Mouse (Mus musculus): Measurements from ENCODE around the gene Crebbp.
"Not testable (repeated sequence)": the region's sequence is repeated elsewhere in the genome, so short reads cannot be mapped to it uniquely, and the experiment has no call there.

The Crebbp gene

DNA sequence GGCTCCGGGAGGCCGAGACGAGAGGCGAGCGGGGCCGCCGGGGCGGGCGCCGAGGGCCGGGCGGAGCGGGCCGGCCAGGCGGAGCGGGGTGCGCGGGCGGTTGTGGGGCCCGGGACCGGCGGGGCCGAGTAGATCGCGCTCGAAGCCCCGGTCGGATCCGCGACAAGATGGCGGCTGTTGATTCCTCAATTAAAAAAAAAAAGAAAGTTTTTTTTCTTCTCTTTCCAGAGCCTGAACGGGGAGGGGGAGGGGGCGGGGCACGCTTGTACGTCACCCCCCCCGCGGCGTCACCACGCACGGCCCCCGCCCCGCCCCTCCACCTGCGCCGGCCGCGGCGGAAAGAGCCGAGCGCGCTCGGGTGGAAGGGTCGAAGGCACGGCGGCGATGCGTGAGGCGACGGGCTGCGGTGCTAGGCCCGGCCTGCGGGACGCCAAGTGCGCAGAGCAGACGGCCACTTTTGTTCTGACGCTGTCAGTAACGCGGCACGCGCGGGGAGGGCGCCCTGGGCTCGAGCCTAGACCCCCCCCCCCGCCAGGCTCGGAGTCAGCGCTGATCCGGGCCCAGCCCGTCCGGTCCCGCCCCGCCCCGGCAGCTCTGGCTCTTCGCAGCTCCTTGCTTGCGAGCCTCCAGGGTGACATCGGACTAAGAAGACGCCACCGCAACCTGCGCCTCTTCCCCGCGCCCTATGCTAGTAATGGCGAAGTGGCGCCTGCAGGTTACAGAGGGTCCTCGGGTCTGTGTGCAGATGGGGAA is at the start of gene Crebbp:
Gene Crebbp, minus strand, starts transcription at position 199 of the 753 bp plus-strand sequence.
- in situ Hi-C loops (cut with MboI), result no loop called here

- in situ Hi-C loops (cut with MboI), result no loop called here
Observed at GRCm38 (mm10) chr16:4263486-4263885, 49.7 kb upstream of the Crebbp start.

DNA sequence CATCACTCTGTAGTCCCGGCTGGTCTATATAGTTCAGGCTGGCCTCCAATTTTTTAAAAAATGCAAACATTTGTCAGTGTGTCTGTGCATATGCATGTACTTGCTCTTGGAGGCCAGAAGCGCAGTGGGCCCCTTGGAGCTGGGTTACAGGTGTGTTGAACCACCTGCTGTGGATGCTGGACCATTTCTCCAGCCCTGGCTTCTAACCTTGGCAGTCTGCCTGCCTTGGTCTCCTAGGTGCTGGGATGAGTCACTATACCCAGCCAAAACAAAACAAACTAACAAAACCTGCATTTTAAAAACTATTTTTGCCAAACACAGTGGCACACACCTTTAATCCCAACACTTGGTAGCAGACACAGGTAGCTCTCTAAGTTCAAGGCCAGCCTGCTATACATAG is 43.7 kb upstream of the Crebbp start:
- in situ Hi-C loops (cut with MboI), result no loop called here

DNA sequence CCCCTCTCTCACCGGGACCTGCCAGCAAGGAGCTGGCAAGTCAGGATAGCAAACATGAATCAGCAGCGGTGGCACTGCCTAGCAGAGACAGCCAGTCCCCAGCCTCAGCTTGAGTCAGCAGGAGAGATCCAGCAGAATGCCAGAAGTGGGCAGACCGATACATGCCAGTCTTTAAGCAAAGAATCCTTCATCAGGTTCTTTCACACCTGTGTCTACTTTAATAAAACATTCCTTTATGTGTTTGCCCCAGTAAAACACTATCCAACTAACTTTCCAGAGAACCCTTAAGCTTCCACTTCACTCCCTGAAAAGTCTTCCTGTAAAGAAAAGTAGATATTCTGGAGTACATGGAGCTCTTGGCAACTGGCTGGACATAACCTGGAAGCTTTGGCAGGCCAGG is 35.0 kb upstream of the Crebbp start:
- in situ Hi-C loops (cut with MboI), result no loop called here

- in situ Hi-C loops (cut with MboI), result not testable (repeated sequence)
Observed at GRCm38 (mm10) chr16:4245241-4245640, 31.4 kb upstream of the Crebbp start.

GRCm38 (mm10) chr16:4236131-4236530 is 22.3 kb upstream of the Crebbp start:
- in situ Hi-C loops (cut with MboI), result no loop called here

DNA sequence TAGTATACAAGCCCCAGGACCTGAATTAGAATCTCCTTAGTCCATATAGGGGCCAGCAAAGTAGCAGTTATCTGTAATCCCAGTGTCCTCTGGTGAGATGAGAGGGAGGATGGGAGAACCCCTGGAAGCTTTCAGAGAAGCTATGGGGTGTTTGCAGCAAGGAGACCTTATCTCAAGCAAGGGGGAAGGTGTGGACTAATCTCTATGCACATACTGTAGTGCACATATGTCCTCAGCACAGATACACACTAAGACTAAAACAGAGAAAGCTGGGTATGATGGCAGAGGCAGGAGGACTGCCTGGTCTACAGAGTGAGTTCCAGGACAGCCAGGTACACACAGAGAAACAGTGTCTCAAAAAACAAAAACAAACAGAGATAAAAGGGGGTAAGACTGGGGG is 21.8 kb upstream of the Crebbp start:
- in situ Hi-C loops (cut with MboI), result no loop called here

DNA sequence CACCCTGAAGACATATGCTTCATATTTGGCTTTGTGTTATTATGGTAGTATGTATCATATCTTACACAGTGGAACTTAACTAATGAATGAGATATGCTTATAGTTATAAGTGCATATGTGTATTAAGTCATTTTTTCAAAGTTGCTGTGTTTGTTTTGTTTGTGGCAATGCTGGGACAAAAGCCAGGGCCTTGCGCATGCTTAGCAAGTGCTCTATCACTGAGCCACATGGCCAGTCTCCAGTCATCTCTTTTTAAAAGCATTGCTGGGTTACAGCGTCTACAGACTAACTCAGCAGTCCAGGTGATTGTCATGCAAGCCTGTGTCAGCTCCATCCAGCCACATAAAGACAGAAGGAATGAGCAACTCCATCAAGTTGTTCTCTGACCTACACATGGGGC is 12.0 kb upstream of the Crebbp start:
- in situ Hi-C loops (cut with MboI), result no loop called here

DNA sequence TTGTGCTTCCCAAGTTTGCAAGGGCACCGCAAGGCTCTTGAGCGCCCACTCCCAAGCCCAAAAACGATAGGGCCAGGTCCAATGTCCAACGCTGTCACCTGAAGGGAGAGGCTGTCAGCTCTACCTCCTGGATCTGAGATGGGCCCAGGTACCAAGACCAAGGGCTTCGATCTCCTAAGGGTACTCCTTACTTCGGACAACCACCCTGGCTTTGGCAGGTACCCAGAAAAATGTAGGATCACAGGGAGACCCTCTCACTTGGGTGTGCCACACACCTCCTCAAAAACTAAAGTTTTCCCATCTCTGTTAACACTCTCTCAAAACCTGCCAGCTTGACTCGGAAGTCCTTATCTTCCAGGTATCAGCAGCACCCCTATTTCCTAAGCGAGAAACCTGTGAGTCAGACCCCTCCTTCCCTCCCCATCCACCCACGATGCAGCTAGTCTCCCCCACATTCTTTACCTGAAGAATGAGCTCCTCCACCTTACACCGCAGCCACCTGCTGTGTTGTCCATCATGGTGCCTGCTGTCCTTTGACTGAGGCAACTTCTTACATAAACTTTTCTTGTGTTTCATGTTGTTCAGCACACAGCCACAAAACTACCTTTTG is 939 bp upstream of the Crebbp start:
- in situ Hi-C loops (cut with MboI), result no loop called here

- in situ Hi-C loops (cut with MboI), result no loop called here
Observed at GRCm38 (mm10) chr16:4212963-4213798, 616 bp downstream of the Crebbp start.

- in situ Hi-C loops (cut with MboI), result no loop called here
Observed at GRCm38 (mm10) chr16:4212167-4212962, 1.4 kb downstream of the Crebbp start.

DNA sequence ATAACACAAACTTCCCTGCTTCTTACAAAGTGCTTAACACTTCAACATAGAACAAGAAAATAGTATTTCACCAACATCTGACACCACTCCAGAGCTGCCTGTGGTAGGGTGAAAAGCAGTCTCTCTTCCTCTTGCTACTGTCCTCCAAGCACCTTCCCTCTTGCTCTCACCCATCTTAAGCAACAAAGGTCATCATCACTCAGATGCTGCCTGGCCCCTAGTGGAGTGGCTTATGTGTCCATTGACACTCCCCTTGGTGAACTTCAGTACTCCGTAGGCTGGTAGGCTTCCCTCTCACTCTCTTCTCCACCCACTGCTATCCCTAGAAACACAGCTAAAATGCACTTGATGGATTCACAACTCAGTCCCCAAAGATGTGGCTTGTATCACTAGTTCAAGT is 3.5 kb downstream of the Crebbp start:
- in situ Hi-C loops (cut with MboI), result no loop called here

DNA sequence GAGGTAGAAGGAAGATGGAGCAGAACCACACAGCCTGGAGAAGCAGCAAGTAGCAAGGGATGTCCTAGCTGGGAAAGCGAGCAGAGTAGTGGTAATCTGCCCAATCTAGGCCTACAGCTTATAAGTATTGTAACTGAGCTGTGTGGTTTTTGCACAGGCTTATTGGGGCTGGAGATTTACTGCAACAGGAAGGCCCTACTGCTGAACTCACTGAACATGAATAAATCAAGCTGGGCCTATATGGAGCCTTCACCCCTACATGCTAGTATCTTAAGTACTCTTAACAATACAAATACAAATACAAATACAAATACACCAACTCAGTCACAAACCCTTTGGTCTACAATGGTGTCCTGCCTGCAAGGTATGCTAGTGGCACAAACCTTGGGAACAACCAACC is 10.2 kb downstream of the Crebbp start:
- in situ Hi-C loops (cut with MboI), result no loop called here

DNA sequence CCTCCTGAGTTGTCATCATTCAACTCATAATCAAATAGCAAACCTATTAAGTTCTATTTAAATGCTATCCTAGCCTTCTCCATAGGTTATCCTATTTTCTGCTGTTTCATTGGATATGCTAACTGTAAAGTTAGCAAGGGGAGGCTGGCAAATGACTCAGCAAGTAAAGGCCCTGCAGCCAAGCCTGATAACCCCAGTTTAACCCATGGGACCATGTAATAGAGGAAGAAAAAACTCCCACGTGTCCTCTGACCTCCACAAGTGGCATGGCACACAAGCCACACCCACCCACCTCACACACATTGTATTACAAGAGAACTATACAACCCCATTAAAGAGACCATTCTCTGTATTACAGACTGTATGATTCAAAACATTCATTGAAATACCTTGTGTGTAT is 13.8 kb downstream of the Crebbp start:
- in situ Hi-C loops (cut with MboI), result no loop called here

- in situ Hi-C loops (cut with MboI), result no loop called here
Observed at GRCm38 (mm10) chr16:4199566-4199965, 14.2 kb downstream of the Crebbp start.

DNA sequence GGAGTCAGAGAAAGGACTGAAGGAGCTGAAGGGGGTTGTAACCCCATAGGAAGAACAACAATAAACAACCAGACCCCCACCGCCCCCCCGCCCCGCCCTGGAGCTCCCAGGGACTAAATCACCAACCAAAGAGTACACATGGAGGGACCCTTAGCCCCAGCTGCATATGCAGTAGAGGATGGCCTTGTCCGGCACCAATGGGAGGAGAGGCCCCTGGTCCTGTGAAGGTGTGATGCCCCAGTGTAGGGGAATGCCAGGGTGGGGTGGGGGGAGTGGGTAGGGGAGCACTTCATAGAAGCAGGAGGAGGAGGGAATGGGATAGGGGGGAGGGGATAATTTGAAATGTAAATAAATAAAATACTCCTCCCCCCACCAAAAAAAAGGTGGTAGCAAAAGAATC is 15.8 kb downstream of the Crebbp start:
- in situ Hi-C loops (cut with MboI), result no loop called here

- in situ Hi-C loops (cut with MboI), result no loop called here
Observed at GRCm38 (mm10) chr16:4190166-4190565, 23.6 kb downstream of the Crebbp start.

DNA sequence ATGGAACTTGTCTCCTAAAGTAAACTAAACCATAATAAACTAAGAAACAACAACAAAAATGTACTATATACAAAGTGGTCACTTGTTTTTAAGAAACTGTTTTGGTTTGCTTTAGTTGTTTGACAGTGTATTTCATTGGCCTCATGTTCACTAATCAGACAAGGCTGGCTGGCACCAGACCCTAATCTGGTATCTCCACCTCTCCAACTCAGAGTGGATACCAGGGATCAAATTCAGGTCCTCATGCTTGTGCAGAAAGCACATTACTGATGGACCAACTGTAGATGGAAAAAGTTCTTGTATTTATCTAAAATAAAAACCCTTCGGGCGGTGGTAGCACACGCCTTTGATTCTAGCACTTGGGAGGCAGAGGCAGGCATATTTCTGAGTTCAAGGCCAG is 38.7 kb downstream of the Crebbp start:
- in situ Hi-C loops (cut with MboI), result no loop called here

GRCm38 (mm10) chr16:4169530-4169929 is 44.3 kb downstream of the Crebbp start:
- in situ Hi-C loops (cut with MboI), result no loop called here

- in situ Hi-C loops (cut with MboI), result no loop called here
Observed at GRCm38 (mm10) chr16:4168476-4168875, 45.3 kb downstream of the Crebbp start.

DNA sequence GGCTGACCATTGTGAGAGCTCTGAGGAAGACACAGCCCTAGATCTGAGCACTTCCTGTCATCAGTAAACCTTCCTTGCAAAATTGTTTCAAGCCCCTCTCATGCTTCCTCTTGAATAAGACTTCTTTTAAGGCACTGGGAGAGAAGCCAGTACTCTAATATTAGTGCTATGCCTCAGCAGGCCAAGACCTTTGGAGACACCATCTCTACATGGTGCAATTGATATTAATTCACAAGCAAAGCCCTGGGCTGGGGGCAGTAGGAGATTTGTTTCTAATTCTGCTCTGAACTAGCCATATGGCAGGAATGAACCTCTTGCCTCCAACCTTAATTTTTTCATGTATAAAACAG is 52.9 kb downstream of the Crebbp start:
- in situ Hi-C loops (cut with MboI), result no loop called here

- in situ Hi-C loops (cut with MboI), result no loop called here
Observed at GRCm38 (mm10) chr16:4160246-4160897, 53.4 kb downstream of the Crebbp start.
